Mouse (Mus musculus) limb, embryonic 14.5 days (tissue): ENCODE results near the gene Stpg3. TPM values are rescaled to one million over a fixed set of nuclear protein-coding genes. Genes with fewer than 3 reads are reported as not detected.

Experiments
- ATAC-seq: fragments of 200-750 bp; cut with Nextera tagmentation; 2 replicates; pipeline ENCODE4 v1.8.0; 2017; ENCODE audit warnings: low read depth, moderate number of reproducible peaks, moderate TSS enrichment; ENCODE audit not compliant: low FRiP score
- DNase-seq: peaks from one replicate; pipeline ENCODE4 v3.0.0-alpha.2; 2015; ENCODE audit warnings: low spot score
- H3K27ac ChIP-seq: fragments of 300-500 bp; sonication (generic); replicated peaks from 2 replicates; pipeline ENCODE4 v1.5.1; 2014; ENCODE audit warnings: low read depth, mild to moderate bottlenecking, low read length, moderate library complexity, mixed read lengths
- H3K27me3 ChIP-seq: fragments of 300-500 bp; sonication (generic); 2 replicates; pipeline ENCODE4 v1.6.1; 2014; ENCODE audit warnings: low read length, mixed read lengths; ENCODE audit not compliant: control insufficient read depth, insufficient read depth
- H3K36me3 ChIP-seq: fragments of 300-500 bp; sonication (generic); 2 replicates; pipeline ENCODE4 v1.6.1; 2014; ENCODE audit warnings: mild to moderate bottlenecking, low read length, moderate library complexity, mixed read lengths; ENCODE audit not compliant: control insufficient read depth, insufficient read depth
- H3K4me1 ChIP-seq: fragments of 300-500 bp; sonication (generic); 2 replicates; pipeline ENCODE4 v1.6.1; 2014; ENCODE audit warnings: antibody characterized with exemption, low read length, mixed read lengths; ENCODE audit not compliant: control insufficient read depth, insufficient read depth
- H3K4me2 ChIP-seq: fragments of 300-500 bp; sonication (generic); replicated peaks from 2 replicates; pipeline ENCODE4 v1.6.1; 2014; ENCODE audit warnings: low read depth, mild to moderate bottlenecking, low read length, moderate library complexity; ENCODE audit not compliant: severe bottlenecking
- H3K4me3 ChIP-seq: fragments of 300-500 bp; sonication (generic); replicated peaks from 2 replicates; pipeline ENCODE4 v1.5.1; 2014; ENCODE audit warnings: low read length
- H3K9ac ChIP-seq: fragments of 300-500 bp; sonication (generic); 2 replicates; pipeline ENCODE4 v1.6.1; 2014; ENCODE audit warnings: mild to moderate bottlenecking, low read depth, low read length, moderate library complexity; ENCODE audit not compliant: severe bottlenecking
- H3K9me3 ChIP-seq: fragments of 300-500 bp; sonication (generic); 2 replicates; pipeline ENCODE4 v1.6.1; 2016; ENCODE audit warnings: low read length; ENCODE audit not compliant: control insufficient read depth
- POLR2A ChIP-seq: fragments of 200-500 bp; IDR thresholded peaks from 2 replicates; pipeline ENCODE4 v1.8.0; 2012; ENCODE audit warnings: inconsistent platforms, mild to moderate bottlenecking, moderate library complexity, borderline replicate concordance; ENCODE audit not compliant: insufficient read depth, insufficient read length; ENCODE audit errors: extremely low read depth
- WGBS: fragments of 180-500 bp; shearing (Covaris S2); extraction: QIAGEN DNeasy Blood & Tissue Kit; methylation state at CpG from one replicate; pipeline ENCODE4 v1.1.7; 2014; 5-methylcytosine and 5-hydroxymethylcytosine counted together
- polyA plus RNA-seq, 2 experiments: library from polyadenylated mRNA; depleted of rRNA in 1 of 2; stranded (reverse) in 1 of 2; unstranded in 1 of 2; fragments of >200 nt; fragmentation: Nextera tagmentation in 1 of 2; extraction: Ambion mirVana in 1 of 2; gene quantifications; 2 replicates each; pipeline versions ENCODE4 v1.2.1 to v1.2.3; 2012 to 2014

The Stpg3 gene
- polyA plus RNA-seq, 2 experiments = not detected

- peaks cover 19% of the 10 kb centered on the region; the same call in 1 of the 2 replicates for H3K4me1 ChIP-seq
- peak within 1 kb of the TSS; percentile 95 for H3K9ac ChIP-seq
- peak within 1 kb of the TSS; percentile 89 for H3K4me3 ChIP-seq
- WGBS = 0% methylated on average over 36 of the region's 44 CpGs
- H3K9me3 ChIP-seq = no peaks in the 10 kb centered on the region
- ATAC-seq (peak; percentile 95), DNase-seq (peak; percentile 88)
- H3K36me3 ChIP-seq = peaks cover 26% of the 10 kb centered on the region
- peak within 1 kb of the TSS; percentile 68 for H3K4me2 ChIP-seq
- peak; percentile 70; the same call in 1 of the 2 replicates for TF ChIP-seq POLR2A
- H3K27me3 ChIP-seq = no peaks in the 10 kb centered on the region
- H3K27ac ChIP-seq = peak within 1 kb of the TSS; percentile 89
Observed at GRCm38 (mm10) chr2:25211121-25211670, 3.2 kb downstream of the Stpg3 start, which contains the start of gene Nelfb. Gene Nelfb (minus strand): TSS chr2:25211489.

DNA sequence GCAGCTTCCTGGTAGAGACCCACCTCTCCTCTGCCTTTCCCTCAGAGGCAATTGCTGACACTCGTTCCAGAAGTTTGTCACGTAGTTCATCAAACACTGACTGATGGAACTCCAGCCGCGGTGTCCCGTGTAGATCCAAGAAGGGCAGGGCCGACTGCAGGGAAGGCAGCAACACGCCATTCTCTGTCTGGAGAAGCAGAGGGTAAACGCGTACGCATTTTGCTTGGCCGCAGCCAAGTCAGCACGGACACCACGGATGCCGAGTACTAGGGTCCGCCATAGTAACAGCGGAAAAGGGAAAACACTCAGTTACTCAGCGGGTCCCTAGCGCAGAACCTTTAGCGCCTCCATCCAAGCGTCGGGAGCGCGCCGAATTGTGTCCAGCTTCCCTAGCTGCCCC lies 3.8 kb downstream of the Stpg3 start:
- no peaks in the 10 kb centered on the region for H3K27me3 ChIP-seq
- peak overlapping the region; percentile 68 for H3K4me2 ChIP-seq
- H3K4me3 ChIP-seq = peak overlapping the region; percentile 89
- peak overlapping the region; percentile 89 for H3K27ac ChIP-seq
- DNase-seq = no peak
- peaks cover 32% of the 10 kb centered on the region for H3K36me3 ChIP-seq
- peak; percentile 3; the same call in 1 of the 2 replicates for ATAC-seq
- WGBS = 1% methylated on average over 24 of the region's 24 CpGs
- no peak for TF ChIP-seq POLR2A
- H3K9ac ChIP-seq = peak overlapping the region; percentile 95
- H3K4me1 ChIP-seq = peaks cover 19% of the 10 kb centered on the region; the same call in 1 of the 2 replicates
- no peaks in the 10 kb centered on the region for H3K9me3 ChIP-seq

- DNase-seq (no peak), ATAC-seq (no peak)
- no peak for TF ChIP-seq POLR2A
- no peak overlapping the region for H3K27ac ChIP-seq
- no peak overlapping the region for H3K4me3 ChIP-seq
- H3K36me3 ChIP-seq = peaks cover 63% of the 10 kb centered on the region
- H3K4me2 ChIP-seq = no peak overlapping the region
- no peaks in the 10 kb centered on the region for H3K9me3 ChIP-seq
- H3K27me3 ChIP-seq = no peaks in the 10 kb centered on the region
- WGBS = 82% methylated on average over 1 of the region's 1 CpGs
- no peak overlapping the region for H3K9ac ChIP-seq
- H3K4me1 ChIP-seq = peaks cover 19% of the 10 kb centered on the region; the same call in 1 of the 2 replicates
Observed at GRCm38 (mm10) chr2:25207593-25207992, 6.8 kb downstream of the Stpg3 start.

DNA sequence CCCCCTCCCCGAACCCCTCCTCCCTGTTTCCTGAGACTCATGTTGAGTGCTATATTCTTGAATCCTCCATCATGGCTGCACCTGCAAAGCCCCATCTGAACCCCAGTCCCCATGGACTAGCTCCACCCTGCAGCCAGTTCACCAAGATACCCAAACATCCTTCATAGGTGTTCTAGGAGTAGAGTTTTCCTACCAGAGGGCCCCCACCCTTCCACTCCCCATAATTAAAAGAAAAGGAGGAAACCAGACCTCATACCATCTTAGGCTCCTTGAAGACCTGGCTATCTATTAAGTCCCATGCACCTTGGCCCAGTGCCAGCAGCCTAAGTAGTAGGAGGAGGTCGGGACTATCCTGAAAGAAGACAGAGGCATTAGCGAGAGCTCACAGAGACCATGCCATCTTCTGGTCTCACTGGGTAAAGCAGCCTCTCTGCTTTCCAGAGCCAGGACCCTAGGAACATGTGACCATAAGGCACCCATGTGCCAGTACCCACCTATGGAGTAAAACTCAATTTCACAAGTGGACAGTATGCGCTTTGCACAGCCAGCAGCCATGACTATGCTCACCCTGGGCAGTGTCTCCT lies 10.7 kb downstream of the Stpg3 start:
- H3K36me3 ChIP-seq = peaks cover 93% of the 10 kb centered on the region
- no peaks in the 10 kb centered on the region for H3K27me3 ChIP-seq
- H3K4me2 ChIP-seq = no peak overlapping the region
- 73% methylated on average over 4 of the region's 4 CpGs for WGBS
- no peak overlapping the region for H3K9ac ChIP-seq
- H3K9me3 ChIP-seq = no peaks in the 10 kb centered on the region
- no peaks in the 10 kb centered on the region for H3K4me1 ChIP-seq
- TF ChIP-seq POLR2A = no peak
- H3K27ac ChIP-seq = no peak overlapping the region
- H3K4me3 ChIP-seq = no peak overlapping the region
- ATAC-seq (no peak), DNase-seq (no peak)

DNA sequence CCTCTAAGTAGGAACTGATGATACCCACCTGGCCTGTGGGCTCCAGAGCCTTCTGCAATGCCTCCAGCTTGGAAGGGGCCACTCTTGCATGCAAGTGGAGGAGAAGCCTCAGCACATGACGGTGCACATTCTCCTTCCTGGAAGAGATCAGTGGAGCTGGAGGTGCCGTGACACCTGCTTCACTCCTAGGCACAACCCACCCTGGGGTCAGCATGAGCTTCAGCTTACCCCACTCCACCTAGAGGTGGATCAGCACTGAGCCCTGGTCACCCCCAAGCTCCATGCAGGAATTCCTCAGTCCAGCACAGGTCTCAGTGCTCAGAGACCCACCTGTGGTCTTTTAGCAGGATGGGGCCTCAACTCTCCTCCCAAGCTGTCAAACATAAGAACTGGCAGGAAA lies 13.8 kb downstream of the Stpg3 start:
- WGBS = 100% methylated on average over 2 of the region's 2 CpGs
- DNase-seq (no peak), ATAC-seq (no peak)
- H3K27ac ChIP-seq = no peak overlapping the region
- H3K4me1 ChIP-seq = 0 out of 2 replicates have a peak, but pooled peaks cover 5% of the 10 kb centered on the region
- no peak overlapping the region for H3K9ac ChIP-seq
- H3K27me3 ChIP-seq = peaks cover 11% of the 10 kb centered on the region; the same call in 1 of the 2 replicates
- TF ChIP-seq POLR2A = no peak
- no peaks in the 10 kb centered on the region for H3K9me3 ChIP-seq
- H3K36me3 ChIP-seq = peaks cover 68% of the 10 kb centered on the region
- H3K4me3 ChIP-seq = no peak overlapping the region
- H3K4me2 ChIP-seq = no peak overlapping the region
